9 mouse cellular contexts compared by ENCODE assay signal in genomic region chr1:120643848-120644711, GRCm38 (mm10). TPM values are rescaled to one million over a fixed set of nuclear protein-coding genes. Genes with fewer than 3 reads are reported as not detected.
DNase-seq lines count a peak whose midpoint lies in the region; ATAC-seq and TF ChIP-seq lines count a peak whose summit lies in the region.
"Had no signal": no experiment of that assay in that cellular context is flagged by ENCODE, and none has a peak within 500 bp of the region (broad histone marks: within the 10 kb centered on the region; RNA-seq: fewer than 3 reads in every experiment).

No protein-coding gene starts in this region.

- no peak for DNase-seq in heart, adult 8-10 months (ENCODE audit: low spot score)
- DNase-seq in forebrain, embryonic 10.5 days (ENCODE audit: extremely low spot score, low spot score), result peak; percentile 38
- DNase-seq in limb, embryonic 11.5 days (ENCODE audit: low spot score), result no peak
- DNase-seq in layer of hippocampus, adult 2 months (ENCODE audit: low spot score in 2 of 2), result no peak
- DNase-seq in right cerebral cortex, postnatal 4 days, result no peak
- DNase-seq in adrenal gland, adult (ENCODE audit: inconsistent age in 2 of 2, low spot score in 1 of 2), result no peak
- DNase-seq: liver had no signal

- H3K9ac ChIP-seq in heart, embryonic 11.5 days (ENCODE audit: low read depth, low read length), result no peak overlapping the region
- no peak overlapping the region for H3K9ac ChIP-seq in limb, embryonic 11.5 days (ENCODE audit: low read length)

- no peak for ATAC-seq in heart, embryonic 11.5 days (replicated peaks; ENCODE audit: insufficient number of reproducible peaks, low FRiP score, low TSS enrichment)
- no peak for ATAC-seq in limb, embryonic 11.5 days (ENCODE audit: insufficient number of reproducible peaks, low FRiP score, low TSS enrichment, low read depth)

- no peak overlapping the region for H3K4me3 ChIP-seq in heart, embryonic 11.5 days (ENCODE audit: low read depth, low read length)
- H3K4me3 ChIP-seq in E14TG2a.4 (replicated peaks; ENCODE audit: low read length), result peak overlapping the region; percentile 54
- H3K4me3 ChIP-seq in forebrain, embryonic 10.5 days, result peak overlapping the region; percentile 32
- H3K4me3 ChIP-seq in limb, embryonic 11.5 days (ENCODE audit: low read depth, low read length), result no peak overlapping the region
- no peak overlapping the region for H3K4me3 ChIP-seq in layer of hippocampus, adult 2 months

- 22% methylated on average over 13 of the region's 13 CpGs for WGBS in heart, embryonic 11.5 days (ENCODE audit: insufficient replicate concordance)
- 2% methylated on average over 13 of the region's 13 CpGs for WGBS in forebrain, embryonic 10.5 days
- 8% methylated on average over 13 of the region's 13 CpGs for WGBS in limb, embryonic 11.5 days

- H3K4me1 ChIP-seq in heart, embryonic 11.5 days (ENCODE audit: control insufficient read depth, insufficient read depth, low read length), result no peaks in the 10 kb centered on the region; the same call in 1 of the 2 replicates
- peaks cover 54% of the 10 kb centered on the region for H3K4me1 ChIP-seq in E14TG2a.4 (replicated peaks; ENCODE audit: low read depth, low read length)
- H3K4me1 ChIP-seq in forebrain, embryonic 10.5 days, result peaks cover 22% of the 10 kb centered on the region
- H3K4me1 ChIP-seq in limb, embryonic 11.5 days (ENCODE audit: control insufficient read depth, insufficient read depth, low read length), result peaks cover 6% of the 10 kb centered on the region

- H3K4me2 ChIP-seq in heart, embryonic 11.5 days, result peak overlapping the region; percentile 31
- H3K4me2 ChIP-seq in limb, embryonic 11.5 days (ENCODE audit: low read depth, severe bottlenecking), result peak overlapping the region; percentile 22; the same call in 1 of the 2 replicates

- H3K9me3 ChIP-seq in heart, embryonic 11.5 days (replicated peaks; ENCODE audit: control insufficient read depth, low read length), result no peaks in the 10 kb centered on the region
- H3K9me3 ChIP-seq in E14TG2a.4 (ENCODE audit: low read length), result peaks cover 20% of the 10 kb centered on the region
- H3K9me3 ChIP-seq in forebrain, embryonic 10.5 days, result no peaks in the 10 kb centered on the region
- H3K9me3 ChIP-seq in limb, embryonic 11.5 days (ENCODE audit: control insufficient read depth, low read length), result no peaks in the 10 kb centered on the region

- H3K27ac ChIP-seq in heart, embryonic 11.5 days (ENCODE audit: low read depth, low read length), result no peak overlapping the region
- 0 out of 2 replicates have a peak overlapping the region, but pooled peaks have one; percentile 15 for H3K27ac ChIP-seq in forebrain, embryonic 10.5 days
- H3K27ac ChIP-seq in limb, embryonic 11.5 days (replicated peaks; ENCODE audit: low read depth, low read length), result no peak overlapping the region
- H3K27ac ChIP-seq in layer of hippocampus, adult 2 months, result no peak overlapping the region

- H3K36me3 ChIP-seq in heart, embryonic 11.5 days (ENCODE audit: control insufficient read depth, insufficient read depth, low read length), result no peaks in the 10 kb centered on the region
- H3K36me3 ChIP-seq in E14TG2a.4 (ENCODE audit: insufficient read depth, low read length), result no peaks in the 10 kb centered on the region
- H3K36me3 ChIP-seq in forebrain, embryonic 10.5 days (replicated peaks), result no peaks in the 10 kb centered on the region
- H3K36me3 ChIP-seq in limb, embryonic 11.5 days (ENCODE audit: control insufficient read depth, insufficient read depth, low read length), result no peaks in the 10 kb centered on the region

- no peak for TF ChIP-seq CTCF in E14TG2a.4 (conservative IDR thresholded peaks at IDR 0.05; ENCODE audit: low read length)
- no peak for TF ChIP-seq CTCF in layer of hippocampus, adult 2 months (conservative IDR thresholded peaks at IDR 0.05)

- no peaks in the 10 kb centered on the region; the same call in 1 of the 2 replicates for H3K27me3 ChIP-seq in heart, embryonic 11.5 days (ENCODE audit: control insufficient read depth, insufficient read depth, low read length)
- no peaks in the 10 kb centered on the region for H3K27me3 ChIP-seq in E14TG2a.4 (ENCODE audit: insufficient read depth, low read length)
- peaks cover 100% of the 10 kb centered on the region for H3K27me3 ChIP-seq in forebrain, embryonic 10.5 days (ENCODE audit: poor library complexity, severe bottlenecking)
- no peaks in the 10 kb centered on the region for H3K27me3 ChIP-seq in limb, embryonic 11.5 days (ENCODE audit: control insufficient read depth, insufficient read depth, low read length)

RNA-seq across cellular contexts. Expression of gene En1, which starts 41.9 kb away (rescaled TPM):
- not detected in 2 replicates for polyA plus RNA-seq in heart, embryonic 11.5 days (2014; fragmentation: Nextera tagmentation; extraction: Ambion mirVana)
- not detected for total RNA-seq in heart, adult 8-10 months (2022)
- polyA plus RNA-seq in forebrain, embryonic 10.5 days (2016; fragmentation: Nextera tagmentation; extraction: Ambion mirVana), result 0.10 TPM in 2 replicates
- polyA plus RNA-seq in limb, embryonic 11.5 days (2014; fragmentation: Nextera tagmentation; extraction: Ambion mirVana), result 1.6 and 2.3 TPM in 2 replicates
- total RNA-seq in layer of hippocampus, adult 2 months (2021), result not detected

Comparison
In these comparisons a context has a peak if more than half of its experiments do, and no peak if none do; other contexts are left out.
1. H3K4me3 ChIP-seq: peak in E14TG2a.4 (single experiment) and forebrain, embryonic 10.5 days (single experiment); none in heart, embryonic 11.5 days (single experiment), limb, embryonic 11.5 days (single experiment) and layer of hippocampus, adult 2 months (single experiment).